Mouse (Mus musculus): Measurements from ENCODE around the gene Nol10. TPM values are rescaled to one million over a fixed set of nuclear protein-coding genes. Genes with fewer than 3 reads are reported as not detected.

Nol10 gene
- polyA plus RNA-seq, 1 experiment from 2014 or later, result 32.8 TPM

Small RNA genes within 50 kb of the gene (microRNA-seq; reads per million reads assigned to microRNA genes)
- 31.3 reads per million, percentile 41 among the genes with 10 or more reads in this experiment for gene Mir3066

Other genes with a start within 250 kb of the Nol10 start
- 0.31 and 0.54 TPM in 2 replicates for gene Kcnf1, start 171.6 kb upstream of the Nol10 start, polyA plus RNA-seq (2014; fragmentation: Nextera tagmentation; extraction: Ambion mirVana)
- gene Pdia6, start 81.9 kb upstream of the Nol10 start, polyA plus RNA-seq (2014; fragmentation: Nextera tagmentation; extraction: Ambion mirVana), result 540 TPM in 2 replicates
- gene Atp6v1c2, start 19.1 kb upstream of the Nol10 start, polyA plus RNA-seq (2014; fragmentation: Nextera tagmentation; extraction: Ambion mirVana), result 0.37 and 0.65 TPM in 2 replicates
- 307 and 314 TPM in 2 replicates for gene Odc1, start 196.3 kb downstream of the Nol10 start, polyA plus RNA-seq (2014; fragmentation: Nextera tagmentation; extraction: Ambion mirVana)

All from midbrain, embryonic 11.5 days (tissue).